Mouse (Mus musculus) fibroblast of lung, adult 2 months (primary cell): ENCODE results near the gene Aatk.
A peak's percentile ranks its signal among the peaks of the same experiment; 100 is the strongest.

Experiments
- DNase-seq: peaks from one replicate; pipeline ENCODE4 v3.0.0-alpha.2; 2011; ENCODE audit warnings: low read depth

Gene Aatk

DNA sequence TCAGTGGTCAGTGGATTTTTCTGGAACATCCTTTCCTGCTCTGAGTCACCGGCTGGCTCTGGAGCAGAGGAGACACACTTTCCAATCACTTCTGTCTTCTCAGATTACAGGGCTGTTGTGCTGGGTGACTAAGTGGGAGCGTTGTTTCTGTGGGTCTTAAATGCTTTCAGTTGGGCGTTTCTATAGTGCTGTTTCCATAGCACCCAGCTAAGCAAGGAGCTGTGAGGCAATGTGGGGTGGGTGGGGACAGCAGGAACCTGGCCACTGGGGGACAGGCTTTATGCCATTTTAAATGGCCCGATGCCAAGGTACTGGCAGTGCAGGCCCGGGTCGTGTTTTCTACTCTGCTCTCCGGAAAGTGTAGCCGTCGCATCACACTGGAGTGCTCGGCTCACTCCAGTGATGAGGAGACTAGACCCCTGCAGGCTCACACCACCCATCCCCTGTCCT lies 57.8 kb downstream of the Aatk start:
- DNase-seq, result peak; percentile 89

DNA sequence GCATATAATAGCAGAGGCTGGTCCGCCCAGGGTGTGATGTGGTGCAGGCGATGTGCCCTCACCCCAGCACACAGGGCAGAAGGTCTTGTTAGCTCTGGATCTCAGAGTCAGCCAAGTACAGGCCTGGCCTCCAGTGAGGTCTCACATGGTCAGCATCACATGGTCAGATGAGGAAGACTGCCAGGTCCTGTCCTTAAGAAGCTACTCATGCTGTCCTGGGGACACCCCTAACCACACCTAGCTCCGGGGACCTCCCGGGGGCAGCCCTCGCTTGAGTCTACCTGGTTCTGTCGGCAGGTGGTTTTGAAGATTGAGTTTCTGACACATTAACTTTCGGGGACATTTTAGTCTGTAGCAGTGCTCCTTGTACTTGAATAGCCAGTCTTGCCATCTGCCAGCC lies 58.6 kb downstream of the Aatk start:
- peak; percentile 57 for DNase-seq

DNA sequence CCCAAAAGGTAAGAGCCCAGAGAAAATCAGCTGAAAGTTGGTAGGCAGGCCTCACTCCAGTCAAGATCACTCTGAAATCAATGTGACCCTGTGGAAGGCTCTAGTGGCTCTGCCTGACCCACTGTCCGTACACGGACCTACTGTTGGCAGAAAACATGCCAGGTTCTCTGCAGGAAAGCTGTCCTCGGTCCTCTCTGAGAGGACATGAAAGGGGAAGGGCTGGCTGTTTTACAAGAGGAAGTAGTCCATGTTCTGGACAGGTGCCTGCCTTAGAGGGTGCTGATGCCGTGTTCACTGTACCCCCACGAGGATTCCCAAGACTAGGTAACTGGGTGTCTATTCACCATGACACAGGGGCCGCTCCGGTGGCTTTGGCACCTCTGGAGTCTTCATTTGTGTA lies 59.1 kb downstream of the Aatk start:
- DNase-seq, result no peak

DNA sequence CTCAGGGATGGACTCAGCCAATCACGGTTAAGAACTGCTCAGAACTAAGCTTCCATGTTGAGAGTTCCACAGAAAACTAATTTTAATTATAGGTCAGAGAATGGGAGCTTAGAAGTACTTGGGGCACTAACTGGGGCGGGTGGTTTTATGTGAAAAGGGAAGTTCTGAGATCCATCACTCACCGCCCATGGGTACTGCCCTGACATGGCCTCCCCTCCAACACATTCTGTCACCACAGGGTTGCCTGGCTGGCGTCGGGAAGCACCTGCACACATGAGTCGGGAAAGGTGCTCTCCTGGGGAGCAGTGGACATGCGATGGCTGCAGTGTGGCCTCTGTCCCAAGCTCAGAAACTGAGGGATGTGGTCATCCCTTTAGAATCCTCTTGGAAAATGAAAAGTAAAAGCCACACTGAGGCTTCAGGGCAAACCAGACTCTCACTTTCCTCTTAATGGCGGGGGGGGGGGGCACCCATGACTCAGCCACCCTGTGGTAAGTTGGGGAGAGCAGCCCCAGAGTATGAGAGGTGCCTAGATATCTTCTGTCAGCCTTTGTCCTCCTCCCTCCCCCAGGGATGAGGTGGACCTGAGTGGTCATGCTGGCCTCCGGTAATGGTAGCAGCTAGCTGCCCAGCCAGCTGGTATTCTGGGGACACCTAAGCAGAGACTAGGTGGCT lies 60.1 kb downstream of the Aatk start:
- DNase-seq, result no peak

- DNase-seq, result no peak
Observed at GRCm38 (mm10) chr11:119983151-119983550, 63.8 kb downstream of the Aatk start.

DNA sequence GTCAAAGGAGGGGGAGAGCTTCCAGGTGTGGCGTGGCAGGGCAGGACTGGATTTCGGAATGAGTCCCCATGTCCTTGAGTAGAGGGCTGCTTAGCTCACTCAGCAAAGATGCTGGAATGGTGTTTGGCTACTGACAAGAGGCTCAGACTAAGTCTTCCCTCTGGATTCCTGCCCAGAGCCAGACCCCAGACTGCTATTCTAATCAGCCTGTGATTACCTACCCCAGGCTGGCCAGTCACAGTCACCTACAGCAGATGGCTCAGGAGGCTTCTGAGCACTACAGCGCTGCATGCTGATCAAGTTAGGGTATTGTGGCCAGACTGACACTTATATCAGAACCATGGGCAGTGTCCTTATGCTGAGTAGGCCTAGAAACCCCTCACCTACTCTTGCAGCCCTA lies 64.7 kb downstream of the Aatk start:
- no peak for DNase-seq

DNA sequence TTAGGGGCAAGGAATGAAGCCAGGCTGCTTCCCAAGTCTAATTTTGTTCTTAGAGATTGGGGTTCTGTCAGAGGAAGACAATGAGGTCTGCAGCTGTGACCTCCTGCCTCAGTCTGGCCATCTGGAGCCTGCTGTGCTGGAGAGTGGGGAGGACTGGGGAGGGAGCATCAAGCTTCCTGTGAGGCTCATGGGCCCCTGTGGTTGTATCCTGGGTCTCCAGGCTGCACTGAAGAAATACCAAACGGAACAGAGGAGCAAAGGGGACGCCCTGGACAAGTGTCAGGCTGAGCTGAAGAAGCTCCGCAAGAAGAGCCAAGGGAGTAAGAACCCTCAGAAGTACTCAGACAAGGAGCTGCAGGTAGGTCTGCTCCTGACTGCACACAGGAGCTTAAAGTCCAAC lies 65.2 kb downstream of the Aatk start:
- no peak for DNase-seq

DNA sequence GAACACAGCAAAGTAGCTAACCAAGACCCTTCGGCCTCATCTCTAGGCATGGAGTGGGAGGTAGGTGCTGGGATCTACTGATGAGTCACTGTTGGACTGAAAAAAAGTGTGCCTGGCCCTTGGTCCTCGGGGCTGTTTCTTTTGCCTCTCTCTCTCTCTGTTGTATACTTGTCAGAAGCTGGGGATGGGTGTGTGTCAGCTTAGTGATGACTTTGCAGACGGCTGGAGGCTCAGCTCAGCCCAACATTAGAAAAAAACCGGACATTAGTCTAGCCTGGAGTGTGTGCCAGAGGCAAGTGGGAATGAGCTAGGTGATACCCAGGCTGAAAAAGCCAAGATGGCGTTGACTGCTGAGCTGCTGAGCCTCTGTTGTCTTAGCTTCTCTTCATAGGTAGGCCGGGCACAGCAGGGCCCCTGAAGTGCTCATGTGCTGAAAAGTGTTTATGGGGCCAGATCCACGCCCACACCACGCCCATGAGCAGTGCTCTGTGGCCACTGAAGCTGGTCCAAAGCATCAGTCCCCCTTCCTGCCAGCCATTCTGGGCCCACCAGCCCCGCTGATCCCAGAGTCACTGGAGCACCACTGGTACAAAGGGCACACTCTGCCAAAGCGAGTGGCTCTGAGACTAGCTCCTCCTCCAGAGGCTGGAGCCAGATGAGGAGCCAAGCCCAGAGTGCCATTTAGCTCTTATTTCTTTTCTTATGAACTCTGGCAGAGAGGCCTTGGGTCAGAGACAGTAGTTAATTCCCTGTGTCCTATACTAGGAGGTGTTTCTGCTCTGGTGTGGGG lies 67.2 kb downstream of the Aatk start:
- DNase-seq, result no peak

DNA sequence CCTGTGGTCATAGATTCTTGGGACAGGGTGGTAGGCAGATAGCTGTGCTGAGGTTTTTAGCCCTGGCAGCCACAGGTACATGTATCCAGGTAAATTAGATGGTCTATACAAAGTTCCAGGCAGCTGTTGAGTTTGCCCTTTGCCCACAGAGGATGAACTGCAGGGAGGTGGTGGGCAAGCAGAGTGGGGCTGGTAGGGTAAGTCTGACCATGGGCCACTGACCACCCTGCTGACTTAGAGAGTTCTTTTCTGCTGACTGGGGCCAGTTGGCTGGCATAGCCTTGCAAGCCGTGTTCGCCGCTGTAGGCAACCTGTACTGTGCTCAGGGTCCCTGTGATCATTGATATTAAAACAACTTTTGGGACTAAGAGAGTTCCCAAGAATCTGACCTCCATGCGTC lies 68.3 kb downstream of the Aatk start:
- no peak for DNase-seq

GRCm38 (mm10) chr11:119975739-119976501 lies 71.0 kb downstream of the Aatk start:
- peak; percentile 84 for DNase-seq

DNA sequence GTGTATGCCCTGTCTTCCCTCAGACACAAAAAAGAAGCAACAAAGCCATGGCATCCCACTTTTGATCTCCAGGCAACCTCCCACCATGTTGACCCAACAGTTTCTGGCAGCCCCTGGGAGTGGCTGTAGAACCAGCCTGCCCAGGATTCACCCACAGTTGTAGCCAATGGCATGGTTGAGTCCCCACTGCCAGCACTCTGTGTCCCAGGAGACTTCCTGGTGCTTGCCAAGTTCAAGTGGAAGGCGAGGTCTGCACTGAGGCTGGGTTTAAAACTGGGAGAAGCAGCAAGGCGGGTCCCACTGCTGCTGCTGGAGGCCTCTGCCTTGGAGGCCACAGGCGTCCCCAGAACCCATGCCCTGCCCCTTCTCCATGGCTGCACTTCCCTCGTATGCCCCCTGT lies 73.2 kb downstream of the Aatk start:
- no peak for DNase-seq

- no peak for DNase-seq
Observed at GRCm38 (mm10) chr11:119970021-119970851, 76.7 kb downstream of the Aatk start.

DNA sequence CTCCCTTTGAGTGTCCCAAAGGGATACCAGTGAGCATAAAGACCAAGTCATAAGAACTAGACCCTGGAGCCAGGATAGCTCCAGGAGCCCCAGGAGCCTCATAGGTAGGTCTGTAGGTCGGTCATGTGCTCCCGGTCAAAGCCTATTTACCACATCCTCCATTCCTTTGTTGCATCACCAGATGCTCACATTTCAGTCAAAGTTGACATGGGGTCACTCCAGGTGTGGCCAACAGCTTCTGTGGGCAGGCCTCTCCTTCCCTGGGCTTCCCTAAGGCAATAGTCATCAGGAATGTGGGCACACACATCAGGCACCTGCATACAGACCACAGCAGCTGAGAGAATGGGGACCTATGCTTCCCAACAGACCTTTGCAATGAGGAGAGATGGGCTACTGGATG lies 79.1 kb downstream of the Aatk start:
- DNase-seq, result no peak

DNA sequence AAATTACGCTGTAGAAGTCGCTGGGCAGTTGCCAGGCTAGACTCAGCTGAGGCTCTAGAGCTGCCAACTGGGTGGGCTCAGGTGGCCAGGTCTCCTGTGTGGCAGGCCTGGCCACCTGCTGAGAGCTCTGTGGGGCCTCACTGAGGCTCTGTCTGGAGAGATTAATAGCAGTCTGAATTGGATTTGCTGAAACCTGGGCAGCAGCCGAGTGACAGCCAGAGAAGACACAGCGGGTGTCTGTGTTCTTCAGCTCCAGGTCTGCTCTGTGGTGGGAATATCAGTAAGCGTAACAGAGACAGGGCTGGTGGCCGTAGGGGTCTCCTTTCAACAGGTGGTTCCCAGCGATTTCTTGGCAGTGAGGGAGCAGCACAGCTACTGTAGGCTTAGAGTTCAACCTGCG lies 79.6 kb downstream of the Aatk start:
- DNase-seq, result no peak

DNA sequence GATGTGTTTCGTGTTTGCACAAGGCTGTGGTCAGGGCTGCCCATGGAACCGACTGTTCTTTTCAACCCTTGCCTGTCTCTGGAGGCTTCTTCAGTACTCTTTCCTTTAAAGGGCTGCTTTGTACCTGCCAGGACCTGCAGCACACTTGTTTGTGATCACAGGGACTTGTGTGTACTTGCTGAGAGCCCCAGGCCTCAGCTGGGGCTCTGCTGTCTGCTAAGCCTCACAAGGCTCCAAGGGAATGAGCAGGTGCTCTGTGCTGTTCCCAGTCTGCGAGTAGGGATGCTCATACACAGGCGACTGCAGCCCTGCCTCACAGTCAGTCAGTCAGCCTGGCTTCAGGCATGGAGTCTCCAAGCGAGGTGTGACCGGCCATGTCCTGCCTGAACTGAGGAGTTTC lies 80.7 kb downstream of the Aatk start:
- DNase-seq, result no peak

- DNase-seq, result no peak
Observed at GRCm38 (mm10) chr11:119965053-119965452, 81.9 kb downstream of the Aatk start.

DNA sequence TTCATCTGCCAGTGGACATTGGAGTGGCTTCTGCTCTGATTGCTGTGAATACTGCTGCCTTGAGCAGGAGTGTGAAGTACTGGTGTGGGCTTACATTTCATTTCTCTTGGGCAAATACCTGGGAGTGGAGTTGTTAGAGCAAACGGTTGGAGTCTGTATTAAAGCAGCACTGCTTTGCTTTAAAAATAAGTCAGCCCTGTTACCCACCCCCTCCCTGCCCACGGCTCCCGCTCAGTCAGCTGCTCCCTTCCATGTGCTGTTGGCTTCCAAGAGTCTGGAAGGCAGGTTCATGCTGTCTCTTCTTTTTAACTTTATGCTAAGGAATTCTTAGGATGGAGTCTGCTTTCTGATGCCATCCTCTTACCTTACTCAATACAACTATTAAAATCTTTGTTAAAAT lies 85.5 kb downstream of the Aatk start:
- no peak for DNase-seq

DNA sequence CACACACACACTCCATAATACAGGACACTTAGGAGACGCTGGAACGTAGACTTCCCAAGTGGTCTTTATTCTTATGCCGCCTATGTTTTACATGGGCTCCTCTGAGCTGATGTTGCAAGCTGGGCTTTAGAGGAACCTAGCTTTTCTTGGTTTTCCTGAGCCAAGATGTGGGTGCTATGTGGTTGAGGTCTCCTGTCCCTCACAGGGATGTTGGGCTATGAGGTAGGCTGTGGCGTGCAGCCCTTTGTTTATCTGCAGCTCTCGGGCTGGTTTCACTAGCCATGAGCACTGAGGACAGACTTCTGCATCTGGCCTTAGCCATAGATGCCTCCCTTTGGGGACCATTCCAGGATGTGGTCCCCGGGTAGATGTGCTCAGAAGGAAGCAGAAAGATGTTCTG lies 86.3 kb downstream of the Aatk start:
- no peak for DNase-seq

- DNase-seq, result no peak
Observed at GRCm38 (mm10) chr11:119959714-119960113, 87.3 kb downstream of the Aatk start.

GRCm38 (mm10) chr11:119958856-119959255 lies 88.1 kb downstream of the Aatk start:
- no peak for DNase-seq
